Mouse (Mus musculus) monocyte, adult 5-6 weeks (primary cell): ENCODE results near the gene Chrnb2. TPM values are rescaled to one million over a fixed set of nuclear protein-coding genes. Genes with fewer than 3 reads are reported as not detected.

Experiments
- ATAC-seq: fragments of 153-309, 156-312 bp; replicated peaks from 2 replicates; pipeline ENCODE4 v1.8.0; 2017; ENCODE audit warnings: mild to moderate bottlenecking; ENCODE audit not compliant: low TSS enrichment, insufficient number of reproducible peaks, severe bottlenecking, poor library complexity, low FRiP score
- total RNA-seq: library from RNA; stranded (forward); fragments of 200-1000, 200-491, 200-594 nt; gene quantifications from 3 replicates; pipeline ENCODE4 v1.2.3, GENCODE M21; 2017

The Chrnb2 gene
- total RNA-seq, 1 experiment from 2014 or later: 1.3 TPM

- ATAC-seq: peak; percentile 91
These were observed 20.7 kb upstream of the Chrnb2 start for GRCm38 (mm10) chr3:89784991-89785753.

DNA sequence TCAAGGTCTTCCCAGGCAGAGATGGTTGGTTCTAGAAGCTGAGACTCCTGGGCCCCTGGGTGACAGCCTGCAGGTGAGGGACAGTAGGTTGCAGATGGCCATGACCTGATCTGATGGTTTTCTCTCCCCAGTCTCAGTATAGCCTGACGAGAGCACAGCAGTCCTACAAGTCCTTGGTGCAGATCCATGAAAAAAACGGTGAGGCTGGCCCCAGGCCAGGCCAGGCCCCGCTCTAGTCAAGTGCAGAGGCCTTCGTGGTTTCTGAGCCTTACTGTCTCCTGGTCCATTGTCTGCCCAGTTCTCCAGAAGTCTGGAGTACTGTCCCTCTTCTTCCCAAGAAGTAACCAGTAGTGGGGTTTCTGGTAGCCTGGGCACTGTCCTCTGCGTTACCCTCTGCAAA lies 17.2 kb upstream of the Chrnb2 start:
- no peak for ATAC-seq

DNA sequence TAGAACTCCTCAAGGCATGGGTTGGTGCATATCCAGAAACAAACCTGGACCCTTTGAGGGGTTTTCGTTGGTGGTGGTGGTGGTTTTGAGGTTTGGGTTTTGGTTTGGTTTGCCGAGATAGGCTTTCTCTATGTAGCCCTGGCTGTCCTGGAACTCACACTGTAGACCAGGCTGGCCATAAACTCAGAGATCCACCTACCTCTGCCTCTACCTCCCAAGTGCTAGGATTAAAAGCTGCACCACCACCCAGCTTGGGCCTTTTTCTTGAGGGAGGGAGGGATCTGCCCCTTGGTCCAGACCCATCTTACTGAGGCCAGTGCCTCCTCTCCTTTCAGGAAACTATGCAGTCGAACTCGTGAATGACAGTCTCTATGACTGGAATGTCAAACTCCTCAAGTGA lies 15.7 kb upstream of the Chrnb2 start:
- ATAC-seq: no peak

DNA sequence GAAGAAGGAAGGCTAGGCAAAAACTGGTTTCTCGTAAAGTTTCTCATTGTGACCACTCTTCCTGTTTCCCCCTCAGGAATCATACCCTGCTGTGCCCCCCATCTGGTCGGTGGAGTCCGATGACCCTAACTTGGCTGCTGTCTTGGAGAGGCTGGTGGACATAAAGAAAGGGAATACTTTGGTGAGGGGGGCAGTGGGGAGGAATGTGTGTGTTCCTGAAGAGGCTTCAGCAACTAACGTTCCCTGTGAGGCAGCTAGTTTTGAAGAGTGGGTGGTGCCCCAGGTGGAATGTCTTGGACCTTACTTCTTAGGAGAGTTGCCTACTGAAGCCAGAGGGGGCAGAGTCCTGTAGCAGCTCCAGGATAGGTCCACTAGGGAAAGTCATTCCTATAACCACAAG lies 11.6 kb upstream of the Chrnb2 start:
- ATAC-seq: no peak

DNA sequence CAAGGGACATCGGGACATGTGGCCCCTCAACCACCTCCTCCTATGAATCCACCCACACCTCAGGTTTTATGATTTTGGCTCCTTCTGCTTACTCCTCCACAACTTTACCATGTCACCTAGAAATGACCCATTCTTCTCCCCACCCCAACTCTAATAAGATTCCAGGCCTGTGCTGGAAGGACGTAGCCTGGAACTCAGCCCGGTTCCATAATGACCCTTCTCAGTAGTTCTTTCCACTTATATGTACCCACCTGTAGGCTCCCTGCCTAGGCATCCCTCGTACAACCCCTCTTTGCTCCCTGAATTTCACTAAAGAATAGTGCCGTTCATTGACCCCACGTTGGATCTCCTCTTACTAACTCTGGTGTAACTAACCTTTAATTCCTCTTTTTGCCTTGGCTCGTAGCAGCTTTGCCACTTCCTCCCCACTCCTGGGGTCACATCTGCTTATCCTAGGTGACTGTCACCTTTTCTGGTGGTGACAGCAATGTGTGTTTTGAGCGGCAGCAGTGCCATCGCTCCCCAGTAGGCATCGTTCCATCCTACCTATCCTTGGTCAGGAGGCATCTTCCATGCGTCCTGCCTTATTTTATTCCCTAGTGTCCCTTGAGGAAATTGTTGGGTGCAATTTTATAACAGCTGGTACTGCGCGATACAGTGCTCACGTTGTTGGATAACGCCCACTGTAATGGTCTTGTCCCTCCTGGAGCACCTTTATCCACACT lies 10.0 kb upstream of the Chrnb2 start:
- 0 out of 2 replicates have a peak, but pooled peaks have one; percentile 19 for ATAC-seq

GRCm38 (mm10) chr3:89773740-89774211 lies 9.3 kb upstream of the Chrnb2 start:
- no peak for ATAC-seq

- ATAC-seq: peak; percentile 82
These were observed 8.7 kb upstream of the Chrnb2 start, which contains the start of gene Ube2q1 for GRCm38 (mm10) chr3:89772968-89773709. Ube2q1 (plus strand) TSS chr3:89773616.

DNA sequence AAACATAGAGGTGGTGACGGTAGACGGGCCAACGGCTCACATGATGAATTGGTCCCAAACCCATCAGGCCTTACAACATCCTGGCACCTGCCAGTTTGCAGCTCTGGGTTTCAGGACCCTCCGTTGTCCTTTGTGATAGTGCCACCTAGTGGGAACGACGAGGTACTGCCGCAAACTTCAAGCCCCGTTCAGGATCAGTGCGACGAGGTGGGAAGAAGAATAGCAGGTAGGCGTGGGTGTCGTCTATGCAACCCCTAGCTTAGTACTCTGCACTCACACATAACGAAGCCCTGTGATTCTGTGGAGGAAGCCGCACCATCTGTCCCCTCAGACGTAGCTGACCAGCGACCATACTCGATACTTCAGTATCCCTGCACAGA lies 8.1 kb upstream of the Chrnb2 start:
- ATAC-seq: peak; percentile 71

GRCm38 (mm10) chr3:89770425-89771002 lies 6.1 kb upstream of the Chrnb2 start:
- no peak for ATAC-seq

- ATAC-seq: no peak
These were observed 5.2 kb upstream of the Chrnb2 start for GRCm38 (mm10) chr3:89769584-89769983.

- no peak for ATAC-seq
These were observed 4.6 kb downstream of the Chrnb2 start for GRCm38 (mm10) chr3:89759786-89760185.

- no peak for ATAC-seq
These were observed 6.6 kb downstream of the Chrnb2 start for GRCm38 (mm10) chr3:89757851-89758250.

- ATAC-seq: 0 out of 2 replicates have a peak, but pooled peaks have one; percentile 24
These were observed 9.1 kb downstream of the Chrnb2 start for GRCm38 (mm10) chr3:89755283-89755682.

DNA sequence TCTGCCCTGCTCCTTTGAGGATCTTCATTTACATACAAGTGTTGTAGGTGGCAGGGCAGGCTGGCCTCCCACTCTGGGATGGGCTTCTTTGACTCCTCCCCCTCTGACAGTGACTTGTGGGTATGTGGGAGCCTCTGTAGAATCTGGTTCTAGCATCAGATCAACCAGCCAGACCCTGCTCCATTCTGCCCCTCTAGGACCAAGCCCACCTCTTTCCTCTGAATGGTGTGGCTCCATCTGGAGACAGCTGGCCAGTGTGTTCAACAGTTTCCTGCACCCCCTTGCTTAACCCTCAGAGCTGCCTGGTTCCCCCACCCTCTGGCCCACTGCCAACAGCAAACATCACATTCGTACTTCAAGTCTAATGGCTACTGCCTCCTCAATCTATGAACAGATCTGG lies 12.1 kb downstream of the Chrnb2 start:
- no peak for ATAC-seq

DNA sequence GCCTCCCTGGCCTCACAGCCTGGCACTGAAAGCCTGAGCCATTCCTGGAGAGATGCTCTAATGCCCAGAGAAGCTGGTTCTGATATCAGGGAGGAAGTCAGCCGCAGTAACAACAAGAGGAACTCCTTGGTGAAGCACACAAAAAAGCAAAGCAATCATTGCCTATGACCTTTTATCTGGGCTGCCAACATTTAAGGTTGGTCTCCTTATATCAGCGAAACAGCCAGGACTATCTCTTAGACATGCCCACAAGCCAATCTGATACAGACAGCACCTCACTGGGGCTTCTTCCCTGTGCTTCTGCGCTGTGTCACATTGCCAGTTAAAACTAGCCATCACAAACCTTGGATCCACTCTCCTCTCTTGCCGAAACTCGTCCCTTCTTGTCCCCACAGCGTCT lies 25.9 kb downstream of the Chrnb2 start:
- ATAC-seq: no peak

GRCm38 (mm10) chr3:89732091-89732490 lies 32.3 kb downstream of the Chrnb2 start:
- no peak for ATAC-seq

- ATAC-seq: peak; percentile 95
These were observed 33.8 kb downstream of the Chrnb2 start for GRCm38 (mm10) chr3:89730350-89731331.

- ATAC-seq: no peak
These were observed 35.6 kb downstream of the Chrnb2 start for GRCm38 (mm10) chr3:89728848-89729247.
